Mouse (Mus musculus) olfactory bulb, adult 2 months (tissue): ENCODE results near the gene Olfr1360. TPM values are rescaled to one million over a fixed set of nuclear protein-coding genes. Genes with fewer than 3 reads are reported as not detected.
"Not testable (repeated sequence)": the region's sequence is repeated elsewhere in the genome, so short reads cannot be mapped to it uniquely, and the experiment has no call there.

Experiments
- H3K27ac ChIP-seq: fragments of 200-500 bp; 2 replicates; pipeline ENCODE4 v1.5.1; 2012; ENCODE audit warnings: low read depth, low read length; ENCODE audit not compliant: insufficient read depth
- H3K4me1 ChIP-seq: fragments of 200-500 bp; 2 replicates; pipeline ENCODE4 v1.6.1; 2012; ENCODE audit warnings: low read length; ENCODE audit not compliant: control insufficient read depth, insufficient read depth
- H3K4me3 ChIP-seq: fragments of 200-500 bp; 2 replicates; pipeline ENCODE4 v1.5.1; 2012; ENCODE audit warnings: mild to moderate bottlenecking, low read depth, low read length, moderate library complexity; ENCODE audit not compliant: insufficient read depth
- CTCF ChIP-seq: fragments of 200-500 bp; IDR thresholded peaks from 2 replicates; pipeline ENCODE4 v1.5.1; 2012; ENCODE audit warnings: low read depth, mild to moderate bottlenecking, low read length, moderate library complexity; ENCODE audit not compliant: insufficient read depth
- POLR2A ChIP-seq: fragments of 200-500 bp; IDR thresholded peaks from 2 replicates; pipeline ENCODE4 v1.6.1; 2012; ENCODE audit warnings: mild to moderate bottlenecking, low read depth, low read length, moderate library complexity; ENCODE audit not compliant: insufficient read depth
- whole genome bisulfite sequencing: fragments of 180-500 bp; shearing (Covaris S2); methylation state at CpG from one replicate; pipeline ENCODE4 v1.1.7; 2018; 5-methylcytosine and 5-hydroxymethylcytosine counted together
- polyA plus RNA-seq: library from polyadenylated mRNA; stranded (reverse); fragments of >200 nt; gene quantifications from 2 replicates; pipeline ENCODE4 v1.2.4, GENCODE M21; 2012; ENCODE audit warnings: low replicate concordance; ENCODE audit not compliant: missing spikeins, insufficient read depth, insufficient read length

Gene Olfr1360
- polyA plus RNA-seq, 1 experiment, result not detected

GRCm38 (mm10) chr13:21716540-21717391 is 39.6 kb upstream of the Olfr1360 start:
- H3K4me1 ChIP-seq, result not testable (repeated sequence)
- WGBS, result under 1% methylated on average over 11 of the region's 38 CpGs
- peak overlapping the region; percentile 54 for H3K4me3 ChIP-seq
- TF ChIP-seq POLR2A, result peak; percentile 11; the same call in 1 of the 2 replicates
- peak overlapping the region; percentile 88 for H3K27ac ChIP-seq

- WGBS, result under 1% methylated on average over 36 of the region's 50 CpGs
- peak; percentile 23; the same call in 1 of the 2 replicates for TF ChIP-seq POLR2A
- Histone ChIP-seq H3K27ac (peak within 1 kb of the TSS; percentile 88), H3K4me3 (peak within 1 kb of the TSS; percentile 56)
- H3K4me1 ChIP-seq, result not testable (repeated sequence)
These were observed 38.8 kb upstream of the Olfr1360 start, which contains the start of the genes Hist1h2bl and Hist1h2ai for GRCm38 (mm10) chr13:21715864-21716539. Gene Hist1h2bl (minus strand): TSS chr13:21716143. Gene Hist1h2ai (plus strand): TSS chr13:21716422.

GRCm38 (mm10) chr13:21715131-21715863 is 38.1 kb upstream of the Olfr1360 start:
- Histone ChIP-seq H3K4me1 (no peaks in the 10 kb centered on the region), H3K4me3 (peak overlapping the region; percentile 51), H3K27ac (peak overlapping the region; percentile 4; the same call in 1 of the 2 replicates)
- under 1% methylated on average over 22 of the region's 22 CpGs for whole genome bisulfite sequencing
- TF ChIP-seq CTCF (no peak), POLR2A (no peak)

GRCm38 (mm10) chr13:21714725-21715124 is 37.5 kb upstream of the Olfr1360 start:
- under 1% methylated on average over 7 of the region's 7 CpGs for WGBS
- TF ChIP-seq CTCF (no peak), POLR2A (no peak)
- no peaks in the 10 kb centered on the region for H3K4me1 ChIP-seq
- H3K4me3 ChIP-seq, result no peak overlapping the region
- no peak overlapping the region for H3K27ac ChIP-seq

GRCm38 (mm10) chr13:21711698-21712097 is 34.5 kb upstream of the Olfr1360 start:
- 37% methylated on average over 4 of the region's 4 CpGs for WGBS
- no peak for TF ChIP-seq POLR2A
- TF ChIP-seq CTCF, result no peak
- Histone ChIP-seq H3K27ac (no peak overlapping the region), H3K4me3 (no peak overlapping the region), H3K4me1 (no peaks in the 10 kb centered on the region)

- TF ChIP-seq POLR2A (no peak), CTCF (no peak)
- no peaks in the 10 kb centered on the region for H3K4me1 ChIP-seq
- WGBS, result 5% methylated on average over 22 of the region's 22 CpGs
- H3K27ac ChIP-seq, result no peak overlapping the region
- H3K4me3 ChIP-seq, result peak overlapping the region; percentile 16
These were observed 33.8 kb upstream of the Olfr1360 start for GRCm38 (mm10) chr13:21710821-21711525.

GRCm38 (mm10) chr13:21710031-21710711 is 33.0 kb upstream of the Olfr1360 start:
- Histone ChIP-seq H3K4me1 (no peaks in the 10 kb centered on the region), H3K27ac (peak overlapping the region; percentile 88), H3K4me3 (peak overlapping the region; percentile 86)
- TF ChIP-seq CTCF (peak; percentile 60; the same call in 1 of the 2 replicates), POLR2A (no peak)
- under 1% methylated on average over 32 of the region's 32 CpGs for WGBS

- Histone ChIP-seq H3K4me3 (no peak overlapping the region), H3K27ac (no peak overlapping the region), H3K4me1 (no peaks in the 10 kb centered on the region)
- no peak for TF ChIP-seq POLR2A
- TF ChIP-seq CTCF, result no peak
- WGBS, result 69% methylated on average over 4 of the region's 4 CpGs
These were observed 29.5 kb upstream of the Olfr1360 start for GRCm38 (mm10) chr13:21706669-21707068.
